Mouse (Mus musculus) cerebellum, adult 18-20 months (tissue): ENCODE results near the gene Ms4a2.

ENCODE experiments used
- DNase-seq, 2 experiments: peaks; one replicate each; pipeline ENCODE4 v3.0.0; 2021

Gene Ms4a2

GRCm38 (mm10) chr19:11623551-11623950, at the start of gene Ms4a2:
TSS of gene Ms4a2 (minus strand) at chr19:11623719.
- DNase-seq: no peak

- no peak for DNase-seq
Measured at GRCm38 (mm10) chr19:11661562-11661961, 38.0 kb upstream of the Ms4a2 start.

- no peak for DNase-seq
Measured at GRCm38 (mm10) chr19:11660459-11660858, 36.9 kb upstream of the Ms4a2 start, which contains the start of gene Oosp2. TSS of gene Oosp2 (minus strand) at chr19:11660559.

DNA sequence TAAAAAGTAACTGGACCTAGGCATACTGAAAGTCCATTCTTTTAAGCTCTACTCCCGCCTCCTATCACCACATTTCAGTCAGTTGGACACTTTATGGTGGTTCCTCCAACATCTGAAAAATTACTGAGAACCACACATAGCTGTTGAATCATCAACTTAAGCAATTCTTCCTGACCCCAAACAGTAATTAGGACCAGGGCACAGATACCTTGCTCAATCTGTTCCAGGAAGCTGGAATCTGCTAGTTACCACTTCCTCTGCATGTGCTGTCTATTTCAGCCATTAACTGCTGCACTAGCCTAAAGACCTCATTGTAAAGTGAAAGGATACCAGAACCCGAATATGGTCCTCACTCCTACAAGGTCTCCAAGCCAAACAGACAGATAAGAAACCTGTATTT, 35.6 kb upstream of the Ms4a2 start:
- no peak for DNase-seq

GRCm38 (mm10) chr19:11649564-11649963, 26.0 kb upstream of the Ms4a2 start:
- no peak for DNase-seq

DNA sequence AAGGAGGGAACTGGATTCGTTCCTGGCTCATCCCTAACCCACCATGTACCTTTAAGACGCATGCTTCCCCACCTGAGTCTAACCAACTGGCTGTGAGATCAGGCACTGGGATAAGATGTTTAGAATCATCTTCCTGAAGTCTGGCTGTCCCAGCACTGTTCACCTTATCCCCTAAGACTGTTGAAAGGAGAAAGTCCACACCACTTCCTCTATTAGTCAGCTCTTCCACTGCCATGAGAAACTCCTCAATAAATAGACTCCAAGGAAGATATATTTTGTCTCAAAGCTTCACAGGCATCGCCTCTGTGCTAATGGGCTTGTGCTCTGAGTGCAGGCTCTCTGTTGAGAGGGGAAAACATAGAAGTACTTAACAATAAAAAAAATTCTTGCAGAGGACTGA, 22.6 kb upstream of the Ms4a2 start:
- no peak for DNase-seq

DNA sequence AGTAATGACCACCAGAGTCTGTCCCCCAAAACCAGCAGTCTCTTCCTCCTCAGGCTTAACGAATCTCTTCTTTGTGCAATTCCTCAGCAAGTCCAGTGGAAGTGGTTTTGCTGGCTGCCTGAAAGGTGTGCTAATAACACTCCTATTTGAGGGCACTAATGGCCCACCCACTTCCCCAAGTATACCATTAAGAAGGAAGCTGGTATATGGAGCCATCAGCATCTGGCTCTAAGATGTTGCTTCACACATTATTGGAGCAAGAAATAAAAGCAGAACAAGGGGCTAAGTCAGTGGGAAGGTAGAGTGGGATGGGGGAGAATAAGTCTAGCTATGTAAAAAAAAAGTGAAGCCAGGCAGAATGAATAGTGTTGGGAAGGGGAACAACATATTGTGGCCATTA, 17.2 kb upstream of the Ms4a2 start, which contains the start of gene Ms4a3:
TSS of gene Ms4a3 (minus strand) at position 120 of the 400 bp plus-strand sequence.
- no peak for DNase-seq

DNA sequence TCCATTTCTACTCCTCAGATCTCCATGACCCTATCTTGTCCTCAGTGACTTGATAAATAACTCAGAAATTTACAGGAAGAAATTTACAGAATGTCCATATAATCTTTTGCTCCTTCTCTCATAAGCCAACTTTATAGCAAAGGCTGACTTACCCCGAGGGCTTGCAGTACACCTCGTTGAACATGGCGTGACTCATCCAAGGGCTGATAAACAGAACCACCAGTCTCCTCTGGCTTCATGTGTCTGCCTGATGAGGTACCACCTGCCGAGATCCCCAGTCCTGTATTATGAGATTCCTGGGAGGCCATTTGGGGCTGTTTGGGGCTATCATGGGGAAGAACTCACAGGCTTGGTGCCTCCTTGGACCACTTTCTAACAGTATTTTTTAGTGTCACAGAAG, 15.5 kb upstream of the Ms4a2 start:
- DNase-seq: no peak

DNA sequence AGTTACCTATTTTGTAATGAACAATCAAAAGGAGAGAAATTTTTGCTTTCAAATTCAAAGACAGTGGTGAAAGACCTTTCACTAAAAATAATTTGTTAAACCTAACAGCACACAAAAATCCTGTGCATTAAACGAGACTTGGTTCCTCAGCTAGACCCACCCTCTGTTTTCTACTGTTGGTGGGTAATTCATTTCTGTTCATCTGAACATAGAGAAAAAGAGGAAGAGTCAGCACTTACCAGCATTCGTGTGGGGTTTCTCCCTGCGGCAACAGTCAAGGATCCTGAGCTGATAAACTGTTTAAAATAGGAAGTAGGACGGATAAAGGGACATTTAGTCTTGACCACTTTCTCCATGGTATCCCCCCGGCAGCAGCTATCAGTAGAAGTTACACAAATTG, 12.1 kb upstream of the Ms4a2 start:
- no peak for DNase-seq

DNA sequence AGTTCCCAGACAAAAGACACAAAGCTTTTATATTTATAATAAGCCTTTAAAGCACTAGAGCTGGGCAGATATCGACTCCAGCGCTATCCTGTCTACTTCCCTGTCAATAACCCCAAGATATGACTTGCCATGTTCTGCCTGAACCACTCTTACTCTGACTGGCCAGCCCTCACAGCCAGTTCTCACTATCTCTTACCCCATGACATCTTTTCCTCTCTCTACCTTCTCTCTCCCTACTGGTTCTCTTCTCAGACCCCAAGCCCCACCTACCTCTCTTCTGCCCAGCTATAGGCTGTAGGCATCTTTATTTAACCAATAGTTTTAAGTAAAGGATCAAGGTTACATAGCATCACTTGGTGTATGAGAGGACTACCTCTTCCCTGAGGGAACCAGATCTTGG, 10.8 kb upstream of the Ms4a2 start:
- no peak for DNase-seq

- DNase-seq: no peak
Measured at GRCm38 (mm10) chr19:11633732-11634131, 10.2 kb upstream of the Ms4a2 start.

- DNase-seq: no peak
Measured at GRCm38 (mm10) chr19:11625231-11625630, 1.7 kb upstream of the Ms4a2 start.

- no peak for DNase-seq
Measured at GRCm38 (mm10) chr19:11624800-11625199, 1.3 kb upstream of the Ms4a2 start.

- no peak for DNase-seq
Measured at GRCm38 (mm10) chr19:11617983-11618382, 5.5 kb downstream of the Ms4a2 start.

DNA sequence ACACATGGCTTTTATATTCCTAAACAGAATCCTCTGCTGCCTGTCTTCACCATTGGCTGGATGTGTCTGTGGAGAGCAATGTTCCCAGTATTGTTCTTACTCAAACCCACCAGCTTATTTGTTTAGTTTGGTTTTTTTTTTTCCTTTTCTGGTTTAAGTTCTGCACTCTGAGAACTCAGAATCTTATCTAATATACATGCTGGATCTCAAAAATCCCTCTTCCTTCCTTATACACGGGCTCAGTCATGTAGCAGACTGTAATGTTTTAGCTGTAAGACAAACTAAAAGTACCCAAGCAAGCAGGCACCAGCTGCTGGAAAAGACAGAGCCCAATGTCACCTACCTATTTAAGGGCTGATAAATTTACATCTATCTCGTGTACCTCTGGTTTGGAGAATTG, 8.7 kb downstream of the Ms4a2 start:
- no peak for DNase-seq

- no peak for DNase-seq
Measured at GRCm38 (mm10) chr19:11613776-11614443, 9.6 kb downstream of the Ms4a2 start.

DNA sequence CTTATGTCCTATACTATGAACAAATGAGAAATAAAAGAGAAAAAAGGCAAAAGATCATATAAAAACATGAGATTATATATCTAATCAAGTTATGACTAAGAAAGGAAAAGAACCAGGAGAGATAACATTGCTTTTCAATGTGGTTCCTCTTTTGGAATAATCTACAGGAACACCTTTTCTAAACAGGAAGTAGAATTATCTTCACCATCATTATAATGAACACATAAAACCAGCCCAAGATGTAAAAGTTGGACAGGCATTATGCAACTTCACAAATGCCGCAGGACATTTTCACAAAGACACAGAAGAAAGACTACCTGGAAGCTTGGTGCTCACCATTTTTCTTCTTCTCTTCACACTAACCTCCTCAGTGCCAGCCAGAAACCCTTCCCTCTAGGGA, 10.4 kb downstream of the Ms4a2 start:
- no peak for DNase-seq

DNA sequence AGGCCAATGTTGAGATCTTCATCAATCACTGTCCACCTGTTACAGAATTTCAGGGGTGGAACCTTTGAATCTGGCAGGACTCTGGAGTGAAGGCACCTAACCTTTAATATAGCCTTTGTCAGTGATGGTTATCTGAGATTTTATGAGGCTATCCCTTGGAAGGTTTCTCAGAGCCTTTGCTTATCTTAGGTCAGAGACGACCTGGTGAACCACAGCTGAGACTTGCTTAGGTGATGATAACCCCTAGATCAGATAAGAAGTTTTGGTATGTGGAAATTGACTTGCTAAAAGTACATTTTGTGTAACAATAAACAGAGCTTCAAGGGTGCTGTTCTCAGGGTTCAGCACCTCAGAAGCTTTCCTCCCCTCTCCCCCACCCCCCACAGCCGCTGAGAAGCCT, 11.2 kb downstream of the Ms4a2 start:
- DNase-seq: no peak

DNA sequence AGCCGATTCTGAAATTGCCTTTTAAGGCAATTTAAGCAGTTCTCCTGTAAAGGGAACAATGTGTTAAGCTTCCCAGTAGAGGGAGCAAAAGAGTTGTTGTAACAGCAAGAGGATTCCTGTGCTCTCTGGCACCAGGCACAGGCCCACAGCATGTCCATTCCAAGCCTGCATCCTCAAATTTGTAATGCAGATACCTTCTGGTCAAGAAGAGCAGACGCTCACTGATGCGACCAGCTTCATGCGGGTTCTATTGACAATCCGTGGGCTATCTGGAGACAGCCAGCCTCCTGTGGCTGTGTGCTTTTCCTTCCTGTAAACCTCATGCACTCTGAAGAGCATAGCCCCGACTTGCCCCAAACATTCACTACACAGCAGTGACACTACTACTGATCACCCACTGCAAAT, 12.0 kb downstream of the Ms4a2 start:
- peak in 1 of 2 experiments; percentile 5 for DNase-seq

DNA sequence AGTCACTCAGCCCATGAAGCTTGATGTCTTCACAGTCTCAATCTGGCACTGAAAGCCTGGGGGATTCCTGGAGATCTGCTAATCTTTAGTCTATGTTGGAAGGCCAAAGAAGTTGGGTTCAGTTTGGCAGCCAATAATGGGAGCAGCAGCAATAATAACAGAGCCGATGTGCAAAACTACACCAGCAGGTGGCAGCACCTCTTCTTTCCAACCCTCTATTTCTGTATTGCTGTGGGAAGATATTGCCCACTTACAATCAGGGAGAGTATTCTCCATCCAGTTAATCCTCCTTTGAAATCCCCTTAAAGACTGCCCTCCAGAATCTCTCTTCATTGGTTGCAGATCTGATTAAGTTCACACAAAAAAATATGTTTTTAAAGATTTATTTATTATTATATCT, 15.3 kb downstream of the Ms4a2 start:
- peak; percentile 4 to 13 for DNase-seq

GRCm38 (mm10) chr19:11604603-11605002, 18.9 kb downstream of the Ms4a2 start, which contains the start of gene Ms4a6d:
TSS of gene Ms4a6d (minus strand) at chr19:11604849.
- no peak for DNase-seq

DNA sequence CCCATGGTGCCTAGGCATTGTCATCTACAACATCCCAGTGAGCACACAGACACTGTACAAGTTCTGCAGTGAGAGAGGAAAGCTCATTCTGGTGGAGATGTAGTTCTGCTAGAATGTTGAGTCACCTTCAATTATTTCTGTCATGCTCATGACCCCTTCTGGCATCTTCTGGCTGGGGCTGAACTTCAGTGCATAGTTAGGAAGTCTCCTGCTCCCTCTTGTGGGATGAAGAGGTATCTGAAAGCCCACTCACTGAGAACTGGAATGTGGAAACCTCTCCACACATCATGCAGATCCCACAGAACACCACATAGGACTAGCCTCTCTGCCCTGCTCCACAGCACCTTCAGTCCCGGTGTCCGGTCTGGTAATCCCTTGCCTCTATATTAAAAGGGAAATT, 21.5 kb downstream of the Ms4a2 start:
- DNase-seq: peak in 1 of 2 experiments; percentile 1

DNA sequence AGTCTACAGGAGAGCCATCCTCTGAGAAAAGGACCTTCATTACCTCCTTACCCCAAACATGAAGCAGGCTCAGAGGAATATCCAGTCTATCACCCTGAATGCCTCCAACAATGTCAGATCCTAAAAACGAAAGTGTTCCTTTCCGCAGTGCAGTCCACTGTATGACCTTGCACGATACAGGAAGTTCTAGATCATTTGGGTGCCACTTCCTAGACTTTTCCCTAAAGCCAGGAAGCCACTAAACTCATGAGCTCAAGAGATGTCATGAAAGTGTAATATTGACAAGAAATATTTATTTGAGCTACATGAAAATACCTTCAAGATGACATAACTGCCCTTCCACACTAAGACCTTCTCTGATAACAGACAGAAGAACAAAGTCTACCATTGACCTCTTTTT, 22.2 kb downstream of the Ms4a2 start:
- DNase-seq: no peak

- DNase-seq: no peak
Measured at GRCm38 (mm10) chr19:11589891-11590449, 33.5 kb downstream of the Ms4a2 start.

GRCm38 (mm10) chr19:11589205-11589604, 34.3 kb downstream of the Ms4a2 start:
- DNase-seq: no peak
